Mouse (Mus musculus): ENCODE results near the gene Prss46.

DNA sequence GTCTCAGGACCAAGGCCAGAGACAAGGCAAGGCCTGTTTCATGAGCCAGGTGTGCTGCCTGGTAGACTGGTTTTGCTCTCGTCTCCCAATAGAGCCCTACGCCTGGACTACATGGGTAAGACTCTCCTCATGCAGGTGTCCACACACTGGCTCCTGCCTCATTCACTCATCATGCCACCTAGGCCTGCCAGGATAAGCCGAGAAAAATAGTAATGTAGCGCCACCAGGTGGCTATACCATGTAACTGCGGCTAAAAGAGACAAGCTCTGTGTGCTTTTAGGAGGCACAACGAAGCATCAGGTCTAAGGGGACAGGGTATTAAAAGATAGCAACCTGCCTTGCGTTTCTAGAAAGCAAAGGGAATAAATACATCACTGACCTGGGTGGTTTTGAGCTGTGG, 26.7 kb downstream of the Prss46 start:
- TF ChIP-seq CTCF (IDR thresholded peaks at IDR 0.05; ENCODE audit: low read depth, low read length) (peak; percentile 62), POLR2A (IDR thresholded peaks at IDR 0.05; ENCODE audit: extremely low read depth, insufficient read depth, low read length) (no peak)

All from liver, adult 2 months (tissue).